Mouse (Mus musculus) bone marrow macrophage, adult 2 months (primary cell): ENCODE data around the gene Lipa.

Experiments used
- CTCF ChIP-seq: IDR thresholded peaks from 2 replicates; pipeline ENCODE4 v1.5.1; 2012; ENCODE audit warnings: low read depth, mild to moderate bottlenecking, low read length, moderate library complexity
- POLR2A ChIP-seq: IDR thresholded peaks from 2 replicates; pipeline ENCODE4 v1.6.1; 2012; ENCODE audit warnings: mild to moderate bottlenecking, low read depth, low read length, borderline replicate concordance

DNA sequence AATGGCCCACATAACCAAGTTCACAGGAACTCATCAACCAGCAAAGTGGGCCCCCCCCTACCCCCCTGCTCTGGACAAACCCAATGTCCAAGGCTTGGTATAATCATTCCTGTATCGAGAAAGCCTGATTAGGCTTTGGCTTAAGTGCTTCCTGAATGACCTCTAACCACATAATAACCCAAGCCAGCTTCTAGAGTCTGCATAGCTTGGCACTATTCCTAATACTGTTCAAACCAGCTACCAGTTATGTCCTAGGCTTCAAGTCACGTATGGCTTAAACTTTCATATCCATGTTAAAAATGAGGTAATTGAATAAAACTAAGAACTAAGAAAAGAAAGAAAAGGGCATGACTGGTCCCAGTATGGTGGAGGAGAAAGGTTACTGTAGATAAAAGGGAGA is 10.9 kb downstream of the Lipa start:
- TF ChIP-seq POLR2A (no peak), CTCF (no peak)
